In the genomic region with DNA sequence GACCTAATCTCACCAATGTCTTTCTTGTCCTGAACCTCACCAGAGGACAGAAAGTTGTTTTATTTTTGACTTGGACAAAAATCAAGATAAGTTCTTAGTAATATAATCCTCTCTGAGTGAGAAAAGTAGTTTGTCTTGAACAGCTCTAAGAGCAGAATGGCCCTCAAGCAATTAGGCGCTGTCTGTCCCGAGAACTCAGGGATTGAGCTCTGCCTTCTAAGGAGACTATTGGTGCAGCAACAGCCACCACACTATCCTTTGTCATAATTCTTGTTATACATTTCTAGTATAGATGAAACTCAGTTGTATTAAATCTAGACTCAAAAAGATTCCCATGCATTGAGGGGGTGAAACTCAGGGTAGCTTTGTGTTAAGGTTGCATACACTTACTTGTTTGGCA, we compare ENCODE assay signal across 19 mouse cellular contexts. TPM values are rescaled to one million over a fixed set of nuclear protein-coding genes. Genes with fewer than 3 reads are reported as not detected.
DNase-seq lines count a peak whose midpoint lies in the region; ATAC-seq lines count a peak whose summit lies in the region.
"Had no signal": no experiment of that assay in that cellular context is flagged by ENCODE, and none has a peak within 500 bp of the region (broad histone marks: within the 10 kb centered on the region; RNA-seq: fewer than 3 reads in every experiment).

No protein-coding gene starts in this region.

- no peak overlapping the region for H3K4me3 ChIP-seq in midbrain, embryonic 11.5 days (ENCODE audit: low read depth, low read length)
- H3K4me3 ChIP-seq in midbrain, embryonic 15.5 days = no peak overlapping the region

- no peak for ATAC-seq in midbrain, embryonic 11.5 days (ENCODE audit: low FRiP score)
- no peak for ATAC-seq in midbrain, embryonic 15.5 days (replicated peaks)
- ATAC-seq: activated CD4-positive, CD25-positive, alpha-beta regulatory T cell, adult 4 months; CD4-positive, CD25-positive, alpha-beta regulatory T cell, adult 4 months; Patski had no signal

- peak; percentile 54 for DNase-seq in heart, adult 11 months
- DNase-seq in heart, postnatal 14 days = no peak
- peak; percentile 70 for DNase-seq in midbrain, embryonic 11.5 days (ENCODE audit: low spot score, missing footprints)
- DNase-seq: adrenal gland, adult 2 months; adrenal gland, adult 8-10 months; adrenal gland, postnatal 10 days; adrenal gland, postnatal 14 days; adrenal gland, postnatal 25 days; adrenal gland, postnatal 36 days; B cell, adult 2 months; cerebellum, adult 11 months; cerebellum, adult 11-12 months; cerebellum, adult 18-20 months had no signal

- no peak overlapping the region for H3K4me2 ChIP-seq in midbrain, embryonic 11.5 days
- H3K4me2 ChIP-seq in midbrain, embryonic 15.5 days = no peak overlapping the region

- H3K36me3 ChIP-seq in midbrain, embryonic 11.5 days (ENCODE audit: control insufficient read depth, insufficient read depth, low read length) = peaks cover 6% of the 10 kb centered on the region
- peaks cover 20% of the 10 kb centered on the region; the same call in 1 of the 2 replicates for H3K36me3 ChIP-seq in midbrain, embryonic 15.5 days (replicated peaks)
- H3K36me3 ChIP-seq: G1E had no signal

- intact Hi-C loops in heart, postnatal 14 days (cut with DNase I) = no loop called here

- H3K27me3 ChIP-seq in midbrain, embryonic 11.5 days (ENCODE audit: control insufficient read depth, insufficient read depth, low read length) = no peaks in the 10 kb centered on the region
- H3K27me3 ChIP-seq in midbrain, embryonic 15.5 days (replicated peaks) = no peaks in the 10 kb centered on the region
- H3K27me3 ChIP-seq: CH12.LX, Patski had no signal

- H3K4me1 ChIP-seq in midbrain, embryonic 11.5 days (ENCODE audit: control insufficient read depth, insufficient read depth, low read length) = no peaks in the 10 kb centered on the region
- H3K4me1 ChIP-seq in midbrain, embryonic 15.5 days = no peaks in the 10 kb centered on the region

- H3K9ac ChIP-seq in midbrain, embryonic 11.5 days (ENCODE audit: low read length) = no peak overlapping the region
- H3K9ac ChIP-seq in midbrain, embryonic 15.5 days = no peak overlapping the region

- WGBS in midbrain, embryonic 11.5 days = 95% methylated on average over 2 of the region's 2 CpGs
- 92% methylated on average over 2 of the region's 2 CpGs for WGBS in midbrain, embryonic 15.5 days

- no peaks in the 10 kb centered on the region for H3K9me3 ChIP-seq in midbrain, embryonic 11.5 days (ENCODE audit: control insufficient read depth, low read length)
- H3K9me3 ChIP-seq in midbrain, embryonic 15.5 days = no peaks in the 10 kb centered on the region
- H3K9me3 ChIP-seq: G1E had no signal

- no peak overlapping the region for H3K27ac ChIP-seq in midbrain, embryonic 11.5 days (ENCODE audit: low read depth, low read length)
- H3K27ac ChIP-seq in midbrain, embryonic 15.5 days = no peak overlapping the region

RNA-seq across cellular contexts. Expression of a gene that starts 16.7 kb away (rescaled TPM):
- total RNA-seq in heart, postnatal 14 days (2021) = 10 to 100 TPM; 56.3 to 58.7 TPM
- 159 and 168 TPM in 2 replicates for polyA plus RNA-seq in midbrain, embryonic 11.5 days (2014; fragmentation: Nextera tagmentation; extraction: Ambion mirVana)
- 103 and 113 TPM in 2 replicates for polyA plus RNA-seq in midbrain, embryonic 15.5 days (2015; fragmentation: Nextera tagmentation; extraction: Ambion mirVana)

Comparison
In these comparisons a context has a peak if more than half of its experiments do, and no peak if none do; other contexts are left out.
1. DNase-seq: peak in heart, adult 11 months (single experiment) and midbrain, embryonic 11.5 days (single experiment); none in heart, postnatal 14 days (0 of 2).